Mouse (Mus musculus) layer of hippocampus, adult 9-11 months (tissue): ENCODE measurements around the gene Gm12887.

Experiments used
- DNase-seq: peaks from one replicate; pipeline ENCODE4 v3.0.0; 2022

Gene Gm12887

DNA sequence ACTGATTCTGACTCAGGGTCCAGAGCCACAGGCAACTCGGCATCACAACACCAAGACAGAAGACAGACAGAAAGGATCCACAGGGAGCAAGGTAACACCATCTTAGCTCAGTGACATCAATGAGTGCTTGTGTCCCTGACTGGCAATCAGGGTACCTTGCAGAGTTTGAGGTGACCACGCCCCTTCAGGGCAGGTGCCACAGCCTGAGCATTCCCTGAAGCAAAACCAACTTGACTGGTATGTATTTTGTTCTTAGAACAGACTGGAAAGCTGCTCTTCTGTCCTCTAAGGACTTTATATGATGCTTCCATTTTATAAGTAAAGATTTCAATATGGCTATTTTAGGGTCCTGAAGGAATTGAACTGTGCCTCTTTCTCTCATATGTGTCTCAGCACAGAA lies at the start of gene Gm12887:
Gm12887 (minus strand) TSS at position 101 of the 400 bp plus-strand sequence.
- DNase-seq: no peak

- no peak for DNase-seq
Measured at GRCm38 (mm10) chr4:121657040-121657439, 35.1 kb upstream of the Gm12887 start.
